Mouse (Mus musculus) CD4-positive naive resting alpha-beta T cell, adult 57 days (primary cell): ENCODE results near the gene Csnk1g2. TPM values are rescaled to one million over a fixed set of nuclear protein-coding genes. Genes with fewer than 3 reads are reported as not detected.

Source experiments
- total RNA-seq: library from RNA; stranded (reverse); gene quantifications from one replicate; pipeline ENCODE4 v1.2.4, GENCODE M21; 2023

The Csnk1g2 gene
- 206 TPM for total RNA-seq

GRCm38 (mm10) chr10:80622661-80623456, at the start of gene Csnk1g2:
TSS of gene Csnk1g2 (plus strand) at chr10:80622838.

DNA sequence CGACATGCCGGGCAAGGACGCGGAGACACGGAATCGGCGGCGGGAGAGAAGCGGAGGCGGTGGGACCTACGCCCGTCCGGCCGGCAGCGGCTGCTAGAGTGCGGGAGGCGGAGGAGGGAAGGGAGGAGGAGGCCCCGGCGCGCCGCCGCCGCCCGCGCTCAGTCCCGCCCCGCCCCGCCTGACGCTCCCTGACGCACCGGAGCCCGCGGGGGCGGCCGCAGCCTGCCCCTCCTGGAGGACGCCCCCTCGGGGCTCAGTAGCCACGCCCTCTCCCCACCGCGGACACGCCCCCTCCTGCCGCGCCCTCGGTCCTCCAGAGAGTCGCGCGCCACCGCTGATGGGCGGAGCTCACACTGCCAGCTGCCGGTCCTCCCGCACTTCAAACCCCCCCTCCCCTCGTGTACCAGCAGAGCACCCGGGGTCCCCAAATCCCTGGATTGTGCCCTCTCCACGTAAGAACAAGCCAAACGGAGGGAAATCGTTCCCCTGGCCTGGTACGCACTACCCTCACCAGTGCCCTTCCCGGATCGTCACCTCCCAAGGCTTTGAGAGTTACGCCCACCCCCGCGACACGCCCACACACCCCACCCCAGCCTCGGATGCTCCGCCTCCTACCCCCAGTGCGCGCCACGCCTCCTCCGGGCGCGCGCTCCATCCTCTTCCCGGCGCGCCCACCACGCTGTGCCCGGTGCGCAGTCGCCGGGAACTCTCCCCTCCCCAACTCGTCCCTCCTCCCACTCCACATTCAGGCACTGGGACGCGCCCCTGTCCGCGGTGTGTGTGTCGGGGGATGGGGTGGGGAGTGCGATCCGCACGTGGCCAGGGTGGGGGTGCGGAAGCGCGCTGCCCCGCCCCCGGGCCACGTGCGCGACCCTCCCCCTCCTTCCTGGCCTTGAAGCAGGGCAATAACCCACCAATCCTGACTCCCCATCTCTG, 45.2 kb upstream of the Csnk1g2 start, which contains the start of gene Klf16:
Klf16 (minus strand) TSS at position 127 of the 936 bp plus-strand sequence.

DNA sequence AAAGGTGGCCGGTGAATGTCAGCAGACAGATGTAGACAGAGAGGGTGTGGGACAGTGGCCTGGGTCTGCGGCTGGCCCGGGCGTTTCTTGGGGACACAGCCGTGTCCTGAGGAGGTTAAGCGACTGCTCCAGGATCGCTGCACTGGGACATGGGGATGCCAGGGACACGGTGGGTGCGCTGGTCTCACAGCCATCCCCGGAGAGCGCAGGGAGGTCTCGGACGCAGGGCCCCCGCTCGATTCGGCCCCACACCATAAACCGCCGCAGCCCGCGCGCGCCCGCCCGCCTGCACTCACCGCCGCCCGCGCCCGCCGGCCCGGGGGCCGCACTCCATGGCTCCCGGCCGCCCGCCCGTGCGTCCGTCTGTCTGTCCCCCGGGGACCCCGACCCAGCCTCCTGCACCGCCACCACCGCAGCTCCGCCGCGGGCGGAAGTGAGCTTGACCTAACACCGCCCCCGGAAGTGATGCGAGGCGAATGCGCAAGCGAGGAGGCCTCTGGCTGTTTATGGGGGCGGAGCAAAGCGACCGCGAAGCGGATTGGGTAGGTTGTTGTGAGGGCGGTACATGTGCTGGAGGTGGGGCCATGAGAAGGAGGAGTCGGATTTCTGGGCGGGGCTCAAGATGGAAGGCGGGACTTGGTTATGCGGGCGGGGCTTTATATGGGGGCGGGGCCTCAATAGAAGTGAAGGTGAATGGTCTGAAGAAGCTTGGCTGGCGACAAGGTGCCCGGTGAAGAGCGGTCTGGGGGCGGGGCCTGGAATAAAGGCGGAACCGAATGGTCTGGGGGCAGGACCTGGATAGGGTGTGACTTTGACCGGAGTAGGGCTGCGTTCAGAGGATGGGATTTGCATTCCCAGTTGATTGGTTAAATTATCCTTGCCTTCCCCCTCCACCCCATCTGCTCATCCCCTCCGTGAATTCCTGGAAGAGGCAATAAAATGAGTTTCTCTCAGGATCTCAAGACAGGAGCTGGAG, 32.5 kb upstream of the Csnk1g2 start, which contains the start of gene Abhd17a:
Abhd17a (minus strand) TSS at position 463 of the 976 bp plus-strand sequence.

GRCm38 (mm10) chr10:80602698-80603325, 19.8 kb upstream of the Csnk1g2 start, which contains the start of the genes Scamp4 and Adat3:
TSS of gene Scamp4 (plus strand) at chr10:80602872.
TSS of gene Adat3 (plus strand) at chr10:80602880.

DNA sequence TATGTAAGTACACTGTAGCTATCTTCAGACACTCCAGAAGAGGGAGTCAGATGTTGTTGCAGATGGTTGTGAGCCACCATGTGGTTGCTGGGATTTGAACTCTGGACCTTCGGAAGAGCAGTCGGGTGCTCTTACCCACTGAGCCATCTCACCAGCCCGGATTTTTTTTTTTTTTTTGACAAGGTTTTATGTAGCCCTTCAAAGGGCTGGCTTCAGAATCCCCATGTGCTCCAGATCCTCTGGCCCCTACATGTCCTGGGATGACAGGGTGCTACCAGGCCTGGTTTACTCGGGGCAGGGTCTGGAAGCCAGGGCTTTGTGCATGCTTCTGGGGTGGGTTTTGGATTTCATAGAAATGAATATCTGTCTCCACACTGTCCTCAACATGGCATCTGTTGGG, 16.9 kb upstream of the Csnk1g2 start, which contains the start of gene Gm49322:
Gm49322 (plus strand) TSS at position 301 of the 400 bp plus-strand sequence.

DNA sequence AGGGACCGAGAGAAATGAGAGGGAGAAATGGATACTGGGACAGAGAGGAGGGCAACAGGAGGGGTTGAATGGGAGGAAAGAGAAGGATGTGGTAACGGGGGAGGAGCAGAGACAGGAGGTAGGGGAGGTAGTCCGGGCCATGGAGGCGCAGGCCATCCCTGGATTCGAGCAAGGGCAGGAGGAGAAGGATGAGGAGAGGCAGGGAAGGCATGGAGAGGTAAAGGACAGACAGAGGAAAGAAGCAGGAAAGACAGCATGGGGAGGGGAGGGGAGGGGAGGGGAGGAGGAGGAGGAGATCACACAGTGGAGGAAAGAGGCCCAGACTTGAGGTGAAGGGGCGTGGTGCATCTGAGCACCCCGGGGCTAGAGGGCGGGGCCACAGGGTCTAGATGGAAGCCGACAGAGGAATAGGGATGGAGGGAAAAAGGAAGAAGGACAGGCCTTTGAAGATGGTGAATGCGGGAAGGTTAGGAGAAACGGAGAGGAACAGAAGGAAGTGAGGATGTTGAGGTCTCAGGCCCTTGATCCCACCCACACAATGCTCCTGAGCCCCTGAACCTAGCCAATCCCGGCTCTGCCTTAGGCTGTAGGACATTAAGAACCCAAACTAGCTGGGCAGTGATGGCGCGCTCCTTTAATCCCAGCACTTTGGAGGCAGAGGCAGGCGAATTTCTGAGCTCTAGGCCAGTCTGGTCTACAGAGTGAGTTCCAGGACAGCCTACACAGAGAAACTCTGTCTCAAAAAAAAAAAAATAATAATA, 34.4 kb downstream of the Csnk1g2 start, which contains the start of gene Btbd2:
Btbd2 (minus strand) TSS at position 209 of the 761 bp plus-strand sequence.

GRCm38 (mm10) chr10:80677942-80678436, 55.4 kb downstream of the Csnk1g2 start, which contains the start of gene Mknk2:
TSS of gene Mknk2 (minus strand) at chr10:80678112.

Other genes with a start within 250 kb of the Csnk1g2 start
- gene Mex3d, start 235.2 kb upstream of the Csnk1g2 start, total RNA-seq = 10.8 TPM
- gene Mbd3, start 223.3 kb upstream of the Csnk1g2 start, total RNA-seq = 108 TPM
- gene Uqcr11, start 216.0 kb upstream of the Csnk1g2 start, total RNA-seq = 54.4 TPM
- gene Tcf3, start 189.2 kb upstream of the Csnk1g2 start, total RNA-seq = 94.2 TPM
- gene Onecut3, start 128.0 kb upstream of the Csnk1g2 start, total RNA-seq = not detected
- not detected for gene Atp8b3, start 83.7 kb upstream of the Csnk1g2 start, total RNA-seq
- 136 TPM for gene Rexo1, start 61.3 kb upstream of the Csnk1g2 start, total RNA-seq
- gene Klf16, start 45.5 kb upstream of the Csnk1g2 start, total RNA-seq = 27.8 TPM
- 51.8 TPM for gene Abhd17a, start 32.5 kb upstream of the Csnk1g2 start, total RNA-seq
- 51.3 TPM for gene Scamp4, start 20.0 kb upstream of the Csnk1g2 start, total RNA-seq
- 7.8 TPM for gene Adat3, start 20.0 kb upstream of the Csnk1g2 start, total RNA-seq
- 5.4 TPM for gene Gm49322, start 16.8 kb upstream of the Csnk1g2 start, total RNA-seq
- 26.8 TPM for gene Btbd2, start 34.2 kb downstream of the Csnk1g2 start, total RNA-seq
- gene Mknk2, start 55.3 kb downstream of the Csnk1g2 start, total RNA-seq = 304 TPM
- 150 TPM for gene Mob3a, start 79.1 kb downstream of the Csnk1g2 start, total RNA-seq
- gene Izumo4, start 79.3 kb downstream of the Csnk1g2 start, total RNA-seq = 62.9 TPM
- gene Ap3d1, start 119.4 kb downstream of the Csnk1g2 start, total RNA-seq = 126 TPM
- 82.2 TPM for gene Dot1l, start 132.4 kb downstream of the Csnk1g2 start, total RNA-seq
- 63.1 TPM for gene Sf3a2, start 175.4 kb downstream of the Csnk1g2 start, total RNA-seq
- 116 TPM for gene Plekhj1, start 175.8 kb downstream of the Csnk1g2 start, total RNA-seq
- gene Amh, start 182.4 kb downstream of the Csnk1g2 start, total RNA-seq = 2.4 TPM
- gene Jsrp1, start 190.7 kb downstream of the Csnk1g2 start, total RNA-seq = not detected
- 545 TPM for gene Oaz1, start 203.8 kb downstream of the Csnk1g2 start, total RNA-seq
- gene Lingo3, start 221.2 kb downstream of the Csnk1g2 start, total RNA-seq = not detected
- gene Lsm7, start 232.4 kb downstream of the Csnk1g2 start, total RNA-seq = 24.7 TPM
- gene Sppl2b, start 232.4 kb downstream of the Csnk1g2 start, total RNA-seq = 39.0 TPM
- not detected for gene Tmprss9, start 249.0 kb downstream of the Csnk1g2 start, total RNA-seq